Mouse (Mus musculus): Measurements from ENCODE around the gene Tarbp2. TPM values are rescaled to one million over a fixed set of nuclear protein-coding genes. Genes with fewer than 3 reads are reported as not detected.
A peak's percentile ranks its signal among the peaks of the same experiment; 100 is the strongest.

Tarbp2 gene
- polyA plus RNA-seq, 1 experiment from 2014 or later = 108 TPM

DNA sequence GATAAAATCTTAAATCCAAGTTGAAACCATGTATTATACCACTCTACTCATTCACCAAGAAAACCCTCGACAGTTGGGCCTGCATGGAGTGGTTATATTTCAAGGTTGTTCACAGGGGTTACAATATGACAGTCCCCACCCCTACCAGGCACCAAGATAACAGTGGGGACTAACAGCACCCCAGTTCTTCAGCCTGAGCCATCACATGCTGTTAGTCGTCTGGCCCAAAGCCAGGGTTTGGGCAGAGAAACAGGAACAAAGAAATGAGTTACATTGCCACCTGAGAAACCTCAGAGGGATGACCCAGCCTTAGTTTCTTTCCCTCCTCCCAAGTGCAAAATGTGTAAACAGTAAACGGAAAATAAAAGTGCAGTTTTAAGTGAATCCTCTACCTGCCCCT is 18.6 kb upstream of the Tarbp2 start:
- H3K27ac ChIP-seq = no peak overlapping the region
- H3K4me3 ChIP-seq = no peak overlapping the region
- H3K4me1 ChIP-seq = no peaks in the 10 kb centered on the region
- no peak overlapping the region for H3K4me2 ChIP-seq
- H3K9me3 ChIP-seq = no peaks in the 10 kb centered on the region
- no peaks in the 10 kb centered on the region for H3K27me3 ChIP-seq (replicated peaks)
- WGBS = 77% methylated on average over 3 of the region's 3 CpGs
- no peak overlapping the region for H3K9ac ChIP-seq
- no peak for ATAC-seq (replicated peaks)
- H3K36me3 ChIP-seq (replicated peaks) = peaks cover 85% of the 10 kb centered on the region

- Histone ChIP-seq H3K27ac (no peak overlapping the region), H3K9me3 (no peaks in the 10 kb centered on the region), H3K4me1 (no peaks in the 10 kb centered on the region), H3K4me3 (no peak overlapping the region), H3K36me3 (replicated peaks) (peaks cover 85% of the 10 kb centered on the region), H3K9ac (no peak overlapping the region), H3K4me2 (no peak overlapping the region), H3K27me3 (replicated peaks) (no peaks in the 10 kb centered on the region)
- ATAC-seq (replicated peaks) = no peak
- WGBS = 94% methylated on average over 6 of the region's 6 CpGs
Measured at GRCm38 (mm10) chr15:102499851-102500250, 18.1 kb upstream of the Tarbp2 start.

- ATAC-seq (replicated peaks) = no peak
- no peak overlapping the region for H3K4me3 ChIP-seq
- H3K9ac ChIP-seq = no peak overlapping the region
- no peaks in the 10 kb centered on the region for H3K27me3 ChIP-seq (replicated peaks)
- no peak overlapping the region for H3K4me2 ChIP-seq
- H3K4me1 ChIP-seq = no peaks in the 10 kb centered on the region
- no peaks in the 10 kb centered on the region for H3K9me3 ChIP-seq
- WGBS = 87% methylated on average over 5 of the region's 5 CpGs
- no peak overlapping the region for H3K27ac ChIP-seq
- H3K36me3 ChIP-seq (replicated peaks) = peaks cover 86% of the 10 kb centered on the region
Measured at GRCm38 (mm10) chr15:102500479-102500878, 17.5 kb upstream of the Tarbp2 start.

DNA sequence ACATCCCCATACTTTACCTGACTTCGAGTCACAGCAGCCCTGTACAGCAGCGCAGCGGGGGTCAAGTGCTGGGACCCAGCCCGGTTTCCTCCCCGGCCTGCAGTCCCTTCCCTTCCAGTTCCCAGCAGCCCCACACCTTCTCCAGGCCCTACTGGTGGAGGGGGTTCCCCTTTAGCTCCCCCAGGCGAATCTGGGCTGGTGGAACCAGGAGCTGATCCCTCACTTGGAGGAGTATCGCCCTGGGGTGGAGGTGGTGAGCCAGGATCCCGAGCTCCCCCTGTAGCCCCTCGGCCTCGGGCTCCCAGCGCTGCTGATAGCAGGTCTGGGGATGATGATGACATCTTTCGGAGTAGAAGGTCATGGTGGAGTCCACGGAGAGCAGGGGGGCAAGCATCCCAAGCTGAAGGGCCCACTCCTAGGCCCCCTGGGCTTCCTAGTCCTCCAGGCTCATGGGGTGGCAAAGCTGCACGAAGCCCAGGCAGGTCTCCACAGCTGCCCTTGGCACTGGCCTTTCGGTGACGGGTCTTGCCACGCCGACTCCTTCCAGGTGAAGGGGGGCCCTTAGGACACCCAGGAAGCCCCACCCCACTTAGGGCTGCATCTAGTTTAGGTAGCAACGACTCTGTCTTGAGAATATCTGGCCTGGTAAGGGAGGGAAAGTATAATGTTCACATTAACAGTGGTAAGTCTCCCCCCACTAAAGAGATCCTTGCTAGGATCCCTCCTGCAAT is 16.7 kb upstream of the Tarbp2 start:
- H3K4me1 ChIP-seq = no peaks in the 10 kb centered on the region
- peaks cover 80% of the 10 kb centered on the region for H3K36me3 ChIP-seq (replicated peaks)
- no peak overlapping the region for H3K27ac ChIP-seq
- H3K4me3 ChIP-seq = no peak overlapping the region
- H3K9me3 ChIP-seq = no peaks in the 10 kb centered on the region
- WGBS = 88% methylated on average over 19 of the region's 19 CpGs
- ATAC-seq (replicated peaks) = 0 out of 2 replicates have a peak, but pooled peaks have one; percentile 27
- H3K9ac ChIP-seq = no peak overlapping the region
- no peak overlapping the region for H3K4me2 ChIP-seq
- H3K27me3 ChIP-seq (replicated peaks) = no peaks in the 10 kb centered on the region

- Histone ChIP-seq H3K9ac (no peak overlapping the region), H3K36me3 (replicated peaks) (peaks cover 74% of the 10 kb centered on the region), H3K4me2 (no peak overlapping the region), H3K4me1 (no peaks in the 10 kb centered on the region), H3K4me3 (no peak overlapping the region), H3K9me3 (no peaks in the 10 kb centered on the region), H3K27me3 (replicated peaks) (no peaks in the 10 kb centered on the region), H3K27ac (no peak overlapping the region)
- WGBS = 79% methylated on average over 9 of the region's 9 CpGs
- no peak for ATAC-seq (replicated peaks)
Measured at GRCm38 (mm10) chr15:102502254-102502840, 15.6 kb upstream of the Tarbp2 start.

- H3K4me1 ChIP-seq = no peaks in the 10 kb centered on the region
- H3K9me3 ChIP-seq = no peaks in the 10 kb centered on the region
- H3K36me3 ChIP-seq (replicated peaks) = peaks cover 68% of the 10 kb centered on the region
- H3K27ac ChIP-seq = no peak within 1 kb of the TSS
- H3K4me3 ChIP-seq = no peak within 1 kb of the TSS
- no peak within 1 kb of the TSS for H3K9ac ChIP-seq
- ATAC-seq (replicated peaks) = no peak
- H3K4me2 ChIP-seq = no peak within 1 kb of the TSS
- 89% methylated on average over 1 of the region's 1 CpGs for WGBS
- H3K27me3 ChIP-seq (replicated peaks) = no peaks in the 10 kb centered on the region
Measured at GRCm38 (mm10) chr15:102503447-102503846, 14.5 kb upstream of the Tarbp2 start, which contains the start of gene Gm10337. Gm10337 (plus strand) TSS chr15:102503722.

GRCm38 (mm10) chr15:102503924-102504782 is 13.8 kb upstream of the Tarbp2 start:
- ATAC-seq (replicated peaks) = no peak
- Histone ChIP-seq H3K4me2 (no peak overlapping the region), H3K9ac (no peak overlapping the region), H3K27ac (no peak overlapping the region), H3K9me3 (no peaks in the 10 kb centered on the region), H3K36me3 (replicated peaks) (peaks cover 64% of the 10 kb centered on the region), H3K4me3 (no peak overlapping the region), H3K4me1 (peaks cover 4% of the 10 kb centered on the region), H3K27me3 (replicated peaks) (no peaks in the 10 kb centered on the region)
- 94% methylated on average over 9 of the region's 9 CpGs for WGBS

- 81% methylated on average over 12 of the region's 12 CpGs for WGBS
- no peaks in the 10 kb centered on the region for H3K27me3 ChIP-seq (replicated peaks)
- peaks cover 53% of the 10 kb centered on the region for H3K36me3 ChIP-seq (replicated peaks)
- peaks cover 14% of the 10 kb centered on the region for H3K4me1 ChIP-seq
- no peak for ATAC-seq (replicated peaks)
- no peak overlapping the region for H3K27ac ChIP-seq
- no peak overlapping the region for H3K4me2 ChIP-seq
- no peaks in the 10 kb centered on the region for H3K9me3 ChIP-seq
- no peak overlapping the region for H3K9ac ChIP-seq
- no peak overlapping the region for H3K4me3 ChIP-seq
Measured at GRCm38 (mm10) chr15:102505073-102505769, 12.8 kb upstream of the Tarbp2 start.

GRCm38 (mm10) chr15:102505770-102506463 is 12.1 kb upstream of the Tarbp2 start:
- 87% methylated on average over 9 of the region's 9 CpGs for WGBS
- no peak for ATAC-seq (replicated peaks)
- Histone ChIP-seq H3K4me2 (no peak overlapping the region), H3K27me3 (replicated peaks) (no peaks in the 10 kb centered on the region), H3K9ac (no peak overlapping the region), H3K9me3 (no peaks in the 10 kb centered on the region), H3K4me3 (no peak overlapping the region), H3K27ac (no peak overlapping the region), H3K4me1 (peaks cover 17% of the 10 kb centered on the region), H3K36me3 (replicated peaks) (peaks cover 47% of the 10 kb centered on the region)

GRCm38 (mm10) chr15:102506464-102506830 is 11.5 kb upstream of the Tarbp2 start:
- Histone ChIP-seq H3K9ac (no peak overlapping the region), H3K36me3 (replicated peaks) (peaks cover 42% of the 10 kb centered on the region), H3K4me1 (peaks cover 22% of the 10 kb centered on the region), H3K9me3 (no peaks in the 10 kb centered on the region), H3K27me3 (replicated peaks) (no peaks in the 10 kb centered on the region), H3K4me3 (no peak overlapping the region), H3K4me2 (no peak overlapping the region), H3K27ac (no peak overlapping the region)
- no peak for ATAC-seq (replicated peaks)
- 71% methylated on average over 2 of the region's 2 CpGs for WGBS

- WGBS = 85% methylated on average over 1 of the region's 1 CpGs
- no peak overlapping the region for H3K9ac ChIP-seq
- H3K9me3 ChIP-seq = no peaks in the 10 kb centered on the region
- peaks cover 38% of the 10 kb centered on the region for H3K36me3 ChIP-seq (replicated peaks)
- H3K4me2 ChIP-seq = no peak overlapping the region
- no peaks in the 10 kb centered on the region for H3K27me3 ChIP-seq (replicated peaks)
- no peak overlapping the region for H3K27ac ChIP-seq
- H3K4me3 ChIP-seq = no peak overlapping the region
- peaks cover 26% of the 10 kb centered on the region for H3K4me1 ChIP-seq
- no peak for ATAC-seq (replicated peaks)
Measured at GRCm38 (mm10) chr15:102506864-102507263, 11.1 kb upstream of the Tarbp2 start.

Data from midbrain, embryonic 15.5 days (tissue).